Mouse (Mus musculus) bone marrow, adult 2 months (tissue): Measurements from ENCODE around the gene Sdhaf4. TPM values are rescaled to one million over a fixed set of nuclear protein-coding genes. Genes with fewer than 3 reads are reported as not detected.
A peak's percentile ranks its signal among the peaks of the same experiment; 100 is the strongest.

ENCODE experiments used
- H3K27ac ChIP-seq: fragments of 200-500 bp; 2 replicates; pipeline ENCODE4 v1.5.1; 2012; ENCODE audit warnings: low read depth, mild to moderate bottlenecking, control low read depth, inconsistent platforms, low read length; ENCODE audit not compliant: control insufficient read depth, poor library complexity, insufficient read depth
- H3K4me1 ChIP-seq: fragments of 200-500 bp; 2 replicates; pipeline ENCODE4 v1.6.1; 2011; ENCODE audit warnings: low read length; ENCODE audit not compliant: control insufficient read depth, insufficient read depth
- H3K4me3 ChIP-seq: fragments of 200-500 bp; replicated peaks from 2 replicates; pipeline ENCODE3; 2011; ENCODE audit warnings: mild to moderate bottlenecking, low read depth, low read length, control low read depth; ENCODE audit not compliant: control insufficient read depth
- CTCF ChIP-seq: fragments of 200-500 bp; IDR thresholded peaks from 2 replicates; pipeline ENCODE4 v1.5.1; 2011; ENCODE audit warnings: low read length, control low read depth; ENCODE audit not compliant: control insufficient read depth, insufficient read depth
- POLR2A ChIP-seq: fragments of 200-500 bp; IDR thresholded peaks from 2 replicates; pipeline ENCODE4 v1.6.1; 2011; ENCODE audit warnings: low read depth, mild to moderate bottlenecking, control low read depth, low read length, borderline replicate concordance; ENCODE audit not compliant: control insufficient read depth
- WGBS: fragments of 180-500 bp; shearing (Covaris S2); methylation state at CpG from one replicate; pipeline ENCODE4 v1.1.7; 2018; 5-methylcytosine and 5-hydroxymethylcytosine counted together
- polyA plus RNA-seq: library from polyadenylated mRNA; stranded (reverse); fragments of >200 nt; gene quantifications from 2 replicates; pipeline ENCODE4 v1.2.4, GENCODE M21; 2011; ENCODE audit warnings: low replicate concordance; ENCODE audit not compliant: missing spikeins, insufficient read depth, insufficient read length

The Sdhaf4 gene
- polyA plus RNA-seq, 1 experiment: 13.6 TPM

DNA sequence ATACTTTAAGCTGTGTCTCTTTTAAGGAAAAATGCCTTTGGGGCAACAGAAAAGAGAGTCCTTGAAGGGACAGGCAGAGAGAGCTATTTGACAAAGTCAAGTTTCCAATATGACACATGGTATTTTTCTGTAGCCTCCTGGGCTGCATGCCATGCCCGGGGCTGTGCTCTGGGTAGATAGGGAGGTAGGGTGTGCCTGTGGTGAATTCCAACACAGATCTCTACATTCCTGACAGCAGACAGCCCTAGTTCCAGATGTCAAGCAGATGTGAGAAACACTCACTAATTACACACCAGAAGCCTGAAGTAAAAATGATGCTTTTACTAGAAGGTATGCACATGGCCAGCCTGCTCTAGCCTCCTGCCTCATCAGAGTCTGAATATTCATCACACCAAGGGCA, 39.2 kb downstream of the Sdhaf4 start:
- H3K4me3 ChIP-seq: peak overlapping the region; percentile 38
- peaks cover 2% of the 10 kb centered on the region; the same call in 1 of the 2 replicates for H3K4me1 ChIP-seq
- 67% methylated on average over 1 of the region's 1 CpGs for WGBS
- TF ChIP-seq POLR2A (no peak), CTCF (no peak)
- peak overlapping the region; percentile 81; the same call in 1 of the 2 replicates for H3K27ac ChIP-seq

DNA sequence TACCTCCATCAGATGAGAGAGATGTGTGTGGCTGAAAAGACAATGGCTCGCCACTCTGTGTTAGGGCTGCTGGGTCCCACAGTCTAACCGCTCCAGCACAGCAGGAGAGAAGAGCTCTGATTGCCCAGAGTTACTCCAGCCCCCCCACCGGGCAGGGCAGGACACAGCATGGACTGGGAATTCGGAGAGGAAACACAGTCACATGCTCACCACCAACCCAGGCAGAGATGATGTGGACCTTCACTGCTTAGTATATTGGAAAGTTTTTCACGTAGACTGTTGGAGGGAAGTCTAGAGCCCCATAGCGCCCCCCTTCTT, 46.1 kb downstream of the Sdhaf4 start:
- Histone ChIP-seq H3K4me1 (peaks cover 2% of the 10 kb centered on the region; the same call in 1 of the 2 replicates), H3K27ac (no peak overlapping the region), H3K4me3 (peak overlapping the region; percentile 6)
- 53% methylated on average over 6 of the region's 6 CpGs for WGBS
- TF ChIP-seq POLR2A (no peak), CTCF (no peak)

DNA sequence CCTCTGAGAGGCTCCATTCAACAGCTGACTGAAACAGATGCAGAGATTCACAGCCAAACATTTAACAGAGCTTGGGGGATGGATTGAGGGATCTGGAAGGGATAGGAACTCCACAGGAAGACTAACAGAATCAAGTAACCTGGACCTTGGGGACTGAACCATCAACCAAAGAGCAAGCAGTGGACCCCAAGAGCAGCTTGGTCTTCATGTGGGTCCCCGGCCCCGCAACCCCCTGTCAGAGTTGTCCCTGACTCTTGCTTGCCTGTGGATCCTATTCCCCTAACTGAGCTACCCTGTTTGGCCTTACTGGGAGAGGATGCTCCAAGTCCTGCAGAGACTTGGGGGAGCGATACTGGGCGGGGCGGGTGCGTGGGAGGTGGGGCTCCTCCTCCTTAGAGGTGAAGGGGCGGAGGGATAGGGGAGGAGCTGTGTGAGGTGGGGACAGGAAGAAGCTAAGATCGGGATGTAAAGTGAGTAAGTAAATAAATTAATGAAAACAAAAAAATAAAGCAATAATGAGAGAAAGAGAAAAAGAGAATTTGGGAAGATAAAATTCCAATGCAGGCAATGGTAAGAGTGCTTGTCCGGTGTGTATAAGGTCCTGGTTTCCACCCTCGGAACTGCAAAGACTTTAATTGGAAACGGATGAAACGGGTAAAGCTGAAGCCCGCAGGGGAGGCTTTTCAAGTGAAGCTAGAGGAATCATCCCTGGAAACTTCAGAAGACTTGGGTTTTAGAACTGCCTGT, 46.6 kb downstream of the Sdhaf4 start:
- TF ChIP-seq CTCF (no peak), POLR2A (no peak)
- H3K4me3 ChIP-seq: no peak overlapping the region
- 34% methylated on average over 13 of the region's 13 CpGs for WGBS
- peaks cover 2% of the 10 kb centered on the region; the same call in 1 of the 2 replicates for H3K4me1 ChIP-seq
- H3K27ac ChIP-seq: no peak overlapping the region

GRCm38 (mm10) chr1:23958101-23958500, 47.4 kb downstream of the Sdhaf4 start:
- Histone ChIP-seq H3K27ac (no peak overlapping the region), H3K4me3 (no peak overlapping the region), H3K4me1 (no peaks in the 10 kb centered on the region)
- 86% methylated on average over 6 of the region's 6 CpGs for WGBS
- TF ChIP-seq POLR2A (no peak), CTCF (no peak)

GRCm38 (mm10) chr1:23955539-23955938, 49.9 kb downstream of the Sdhaf4 start:
- 80% methylated on average over 4 of the region's 4 CpGs for WGBS
- TF ChIP-seq POLR2A (no peak), CTCF (no peak)

DNA sequence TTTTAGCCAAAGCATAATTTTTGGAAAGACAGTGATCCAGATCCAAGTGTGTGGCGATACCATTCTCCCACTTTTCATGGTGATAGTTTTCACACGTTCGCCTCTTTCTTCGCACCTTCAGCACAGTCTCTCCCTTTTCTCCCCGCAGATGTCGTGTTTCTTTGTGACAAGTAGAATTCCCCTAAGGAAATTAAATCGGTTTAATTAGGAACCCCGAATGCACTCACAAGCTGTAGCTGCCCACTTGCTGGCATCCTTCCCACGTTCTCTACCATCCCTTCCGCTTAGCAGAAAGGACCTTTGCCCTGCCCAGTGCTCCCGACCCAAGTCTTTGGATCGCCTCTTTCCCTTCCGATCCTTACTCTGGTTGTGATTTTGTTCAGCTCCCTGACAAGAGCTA, 51.5 kb downstream of the Sdhaf4 start:
- TF ChIP-seq POLR2A (no peak), CTCF (no peak)
- no peaks in the 10 kb centered on the region; the same call in 1 of the 2 replicates for H3K4me1 ChIP-seq
- 84% methylated on average over 13 of the region's 13 CpGs for WGBS
- H3K4me3 ChIP-seq: no peak overlapping the region
- H3K27ac ChIP-seq: no peak overlapping the region

More at GRCm38 (mm10) chr1:23955539-23955938, 49.9 kb downstream of the Sdhaf4 start:
- H3K4me1 ChIP-seq: no peaks in the 10 kb centered on the region; the same call in 1 of the 2 replicates
- no peak overlapping the region for H3K27ac ChIP-seq
- no peak overlapping the region for H3K4me3 ChIP-seq

GRCm38 (mm10) chr1:23948778-23949699, 56.4 kb downstream of the Sdhaf4 start:
- Histone ChIP-seq H3K4me1 (no peaks in the 10 kb centered on the region; the same call in 1 of the 2 replicates), H3K4me3 (no peak overlapping the region), H3K27ac (no peak overlapping the region)
- no peak for TF ChIP-seq CTCF
- TF ChIP-seq POLR2A: no peak
- WGBS: 87% methylated on average over 15 of the region's 15 CpGs

DNA sequence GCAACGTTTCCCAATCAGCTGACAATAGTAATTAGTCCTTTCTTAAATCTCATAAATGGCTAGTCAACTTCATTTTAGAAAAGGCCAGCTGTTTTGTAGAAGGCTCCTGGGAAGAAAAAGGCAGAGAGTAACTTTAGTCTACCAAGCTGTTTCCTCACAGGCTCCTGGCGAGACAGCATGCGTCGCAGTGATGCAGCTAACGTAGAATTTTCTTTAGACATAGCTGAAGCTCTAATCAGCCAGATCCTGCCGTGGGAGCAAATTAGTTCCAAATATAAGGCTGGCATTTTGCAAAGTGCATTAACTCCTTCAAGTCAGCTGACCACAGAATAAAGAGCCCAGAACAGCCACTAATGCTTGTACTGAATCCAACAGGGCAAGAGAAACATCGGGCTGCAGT, 57.2 kb downstream of the Sdhaf4 start:
- WGBS: 86% methylated on average over 7 of the region's 7 CpGs
- Histone ChIP-seq H3K27ac (no peak overlapping the region), H3K4me3 (no peak overlapping the region), H3K4me1 (no peaks in the 10 kb centered on the region; the same call in 1 of the 2 replicates)
- no peak for TF ChIP-seq POLR2A
- TF ChIP-seq CTCF: no peak

Other genes starting within 250 kb of the Sdhaf4 start
- gene B3gat2, start 243.9 kb downstream of the Sdhaf4 start, polyA plus RNA-seq: not detected in 2 replicates
- 60.5 and 107 TPM in 2 replicates for gene Smap1, start 83.3 kb downstream of the Sdhaf4 start, polyA plus RNA-seq
- gene Fam135a, start 94.7 kb upstream of the Sdhaf4 start, polyA plus RNA-seq: 0.72 and 2.2 TPM in 2 replicates
- not detected in 2 replicates for gene Col9a1, start 172.0 kb upstream of the Sdhaf4 start, polyA plus RNA-seq